In genomic region chr11:71018416-71019200, GRCm38 (mm10) we compare ENCODE assay signal across 8 mouse cellular contexts. TPM values are rescaled to one million over a fixed set of nuclear protein-coding genes. Genes with fewer than 3 reads are reported as not detected.
DNase-seq lines count a peak whose midpoint lies in the region; ATAC-seq and TF ChIP-seq lines count a peak whose summit lies in the region.

No protein-coding gene starts in this region.

- no peak for TF ChIP-seq CTCF in heart, adult 2 months (IDR thresholded peaks at IDR 0.05)
- TF ChIP-seq CTCF in testis, adult 2 months (IDR thresholded peaks at IDR 0.05; ENCODE audit: control insufficient read depth, insufficient read depth, insufficient replicate concordance, low read depth, low read length), result no peak
- no peak for TF ChIP-seq CTCF in stomach, postnatal 0 days (IDR thresholded peaks at IDR 0.05; ENCODE audit: low read depth)

- ATAC-seq in limb, embryonic 13.5 days (ENCODE audit: low FRiP score, low read depth), result peak; percentile 9
- ATAC-seq in stomach, postnatal 0 days (ENCODE audit: low FRiP score, low TSS enrichment), result peak; percentile 8

- WGBS in heart, adult 2 months, result 4% methylated on average over 28 of the region's 28 CpGs
- WGBS in limb, embryonic 13.5 days, result 5% methylated on average over 28 of the region's 28 CpGs
- 2% methylated on average over 28 of the region's 28 CpGs for WGBS in stomach, postnatal 0 days

- peak overlapping the region; percentile 94 for H3K27ac ChIP-seq in heart, adult 2 months
- H3K27ac ChIP-seq in testis, adult 2 months (ENCODE audit: control insufficient read depth, insufficient read depth, low read depth, low read length), result peak overlapping the region; percentile 83
- peak overlapping the region; percentile 70; the same call in 1 of the 2 replicates for H3K27ac ChIP-seq in limb, embryonic 13.5 days
- H3K27ac ChIP-seq in stomach, postnatal 0 days (replicated peaks), result peak overlapping the region; percentile 75

- H3K27me3 ChIP-seq in heart, adult 2 months (ENCODE audit: control insufficient read depth, insufficient read depth, low read length), result no peaks in the 10 kb centered on the region
- no peaks in the 10 kb centered on the region for H3K27me3 ChIP-seq in testis, adult 2 months (ENCODE audit: control insufficient read depth, insufficient read depth, low read length)
- no peaks in the 10 kb centered on the region for H3K27me3 ChIP-seq in limb, embryonic 13.5 days
- no peaks in the 10 kb centered on the region for H3K27me3 ChIP-seq in stomach, postnatal 0 days (ENCODE audit: control insufficient read depth, insufficient read depth, low read length)

- intact Hi-C loops in heart, adult 2 months (cut with DNase I), result loop anchor here (1.0 kb wide), 2 partner anchors 14 to 48 kb away; partner anchors contain the start of genes Dhx33 and Rpain

- H3K36me3 ChIP-seq in heart, adult 2 months (ENCODE audit: control insufficient read depth, insufficient read depth, low read length), result peaks cover 14% of the 10 kb centered on the region
- no peaks in the 10 kb centered on the region for H3K36me3 ChIP-seq in testis, adult 2 months (ENCODE audit: control insufficient read depth, insufficient read depth, low read length)
- H3K36me3 ChIP-seq in limb, embryonic 13.5 days, result peaks cover 29% of the 10 kb centered on the region
- H3K36me3 ChIP-seq in stomach, postnatal 0 days (ENCODE audit: control insufficient read depth, insufficient read depth, low read length), result no peaks in the 10 kb centered on the region

- no peaks in the 10 kb centered on the region; the same call in 1 of the 2 replicates for H3K79me2 ChIP-seq in heart, adult 2 months (replicated peaks; ENCODE audit: control insufficient read depth, insufficient read depth, low read length)

- TF ChIP-seq POLR2A in heart, adult 2 months (IDR thresholded peaks at IDR 0.05; ENCODE audit: insufficient read depth, low read depth, low read length), result no peak; the same call in 1 of the 2 replicates
- no peak for TF ChIP-seq POLR2A in testis, adult 2 months (IDR thresholded peaks at IDR 0.05; ENCODE audit: control insufficient read depth, low read depth, low read length)

- DNase-seq in heart, adult 2 months, result no peak
- no peak for DNase-seq in heart, adult 18-20 months
- DNase-seq in testis, postnatal 14 days (ENCODE audit: low spot score), result no peak
- DNase-seq in stomach, postnatal 0 days (ENCODE audit: low spot score), result no peak
- no peak for DNase-seq in frontal cortex, postnatal 36 days (ENCODE audit: low spot score in 2 of 2)
- no peak for DNase-seq in cerebellum, postnatal 25 days

- no peak; the same call in 1 of the 2 replicates for TF ChIP-seq EP300 in heart, adult 2 months (IDR thresholded peaks at IDR 0.05; ENCODE audit: insufficient read depth, low read depth, low read length)
- no peak for TF ChIP-seq EP300 in stomach, postnatal 0 days (optimal IDR thresholded peaks at IDR 0.05)

- H3K4me2 ChIP-seq in limb, embryonic 13.5 days (replicated peaks), result peak overlapping the region; percentile 81
- peak overlapping the region; percentile 77 for H3K4me2 ChIP-seq in stomach, postnatal 0 days (replicated peaks; ENCODE audit: low read depth)

- peak overlapping the region; percentile 94 for H3K9ac ChIP-seq in heart, adult 2 months (ENCODE audit: low read depth, low read length)
- peak overlapping the region; percentile 89 for H3K9ac ChIP-seq in limb, embryonic 13.5 days
- H3K9ac ChIP-seq in stomach, postnatal 0 days (ENCODE audit: low read length), result peak overlapping the region; percentile 89

- peak overlapping the region; percentile 82 for H3K4me3 ChIP-seq in heart, adult 2 months
- H3K4me3 ChIP-seq in testis, adult 2 months (ENCODE audit: control insufficient read depth, low read depth, low read length), result peak overlapping the region; percentile 97
- H3K4me3 ChIP-seq in limb, embryonic 13.5 days, result peak overlapping the region; percentile 91
- peak overlapping the region; percentile 94 for H3K4me3 ChIP-seq in stomach, postnatal 0 days (ENCODE audit: low read depth, low read length)

- no peaks in the 10 kb centered on the region for H3K9me3 ChIP-seq in limb, embryonic 13.5 days
- no peaks in the 10 kb centered on the region for H3K9me3 ChIP-seq in stomach, postnatal 0 days (ENCODE audit: control insufficient read depth, low read length)

- H3K4me1 ChIP-seq in heart, adult 2 months (ENCODE audit: control insufficient read depth, insufficient read depth, low read length), result peaks cover 3% of the 10 kb centered on the region
- H3K4me1 ChIP-seq in testis, adult 2 months (ENCODE audit: control insufficient read depth, insufficient read depth, low read length), result peaks cover 2% of the 10 kb centered on the region; the same call in 1 of the 2 replicates
- peaks cover 26% of the 10 kb centered on the region for H3K4me1 ChIP-seq in limb, embryonic 13.5 days
- 0 out of 2 replicates have a peak, but pooled peaks cover 4% of the 10 kb centered on the region for H3K4me1 ChIP-seq in stomach, postnatal 0 days (replicated peaks; ENCODE audit: control insufficient read depth, insufficient read depth)

RNA-seq across cellular contexts. Expression of gene Mis12, which starts 0.8 kb away (rescaled TPM):
- 1 to 10 TPM; 7.5 to 9.2 TPM for total RNA-seq in heart, adult 2 months (2021)
- polyA plus RNA-seq in heart, adult 2 months (2012; rRNA removed), result 3.4 and 4.5 TPM in 2 replicates
- 1 to 10 TPM; 7.9 to 8.1 TPM for total RNA-seq in heart, adult 18-20 months (2021)
- 3.5 and 4.7 TPM in 2 replicates for polyA plus RNA-seq in testis, adult 2 months (2012; rRNA removed)
- polyA plus RNA-seq in limb, embryonic 13.5 days (2015; fragmentation: Nextera tagmentation; extraction: Ambion mirVana), result 50.3 and 55.9 TPM in 2 replicates
- 15.0 and 16.5 TPM in 2 replicates for polyA plus RNA-seq in stomach, postnatal 0 days (2015; fragmentation: Nextera tagmentation; extraction: Ambion mirVana)

RNA-seq across cellular contexts. Expression of gene Derl2, which starts 1.0 kb away (rescaled TPM):
- total RNA-seq in heart, adult 2 months (2021), result 10 to 100 TPM; 35.8 to 42.2 TPM
- polyA plus RNA-seq in heart, adult 2 months (2012; rRNA removed), result 14.2 and 29.8 TPM in 2 replicates
- total RNA-seq in heart, adult 18-20 months (2021), result 10 to 100 TPM; 38.5 to 39.5 TPM
- 37.2 and 41.8 TPM in 2 replicates for polyA plus RNA-seq in testis, adult 2 months (2012; rRNA removed)
- 44.2 and 49.3 TPM in 2 replicates for polyA plus RNA-seq in limb, embryonic 13.5 days (2015; fragmentation: Nextera tagmentation; extraction: Ambion mirVana)
- polyA plus RNA-seq in stomach, postnatal 0 days (2015; fragmentation: Nextera tagmentation; extraction: Ambion mirVana), result 63.3 and 66.0 TPM in 2 replicates

RNA-seq across cellular contexts. Expression of gene Dhx33, which starts 14.4 kb away (rescaled TPM):
- 10 to 100 TPM in 1 of 2 experiments, 1 to 10 TPM in 1; 8.5 to 10.2 TPM for total RNA-seq in heart, adult 2 months (2021)
- polyA plus RNA-seq in heart, adult 2 months (2012; rRNA removed), result 12.9 and 18.9 TPM in 2 replicates
- total RNA-seq in heart, adult 18-20 months (2021), result 1 to 10 TPM; 8.1 to 8.4 TPM
- polyA plus RNA-seq in testis, adult 2 months (2012; rRNA removed), result 13.8 and 16.1 TPM in 2 replicates
- polyA plus RNA-seq in limb, embryonic 13.5 days (2015; fragmentation: Nextera tagmentation; extraction: Ambion mirVana), result 20.5 and 23.1 TPM in 2 replicates
- 5.1 and 5.4 TPM in 2 replicates for polyA plus RNA-seq in stomach, postnatal 0 days (2015; fragmentation: Nextera tagmentation; extraction: Ambion mirVana)

RNA-seq across cellular contexts. Expression of gene 6330403K07Rik, which starts 14.7 kb away (rescaled TPM):
- total RNA-seq in heart, adult 2 months (2021), result under 1 TPM; 0.31 to 0.59 TPM
- 0.47 and 0.56 TPM in 2 replicates for polyA plus RNA-seq in heart, adult 2 months (2012; rRNA removed)
- total RNA-seq in heart, adult 18-20 months (2021), result under 1 TPM; 0.40 to 0.49 TPM
- 0.24 TPM in 1 of 2 replicates, not detected in the other for polyA plus RNA-seq in testis, adult 2 months (2012; rRNA removed)
- 267 and 272 TPM in 2 replicates for polyA plus RNA-seq in limb, embryonic 13.5 days (2015; fragmentation: Nextera tagmentation; extraction: Ambion mirVana)
- polyA plus RNA-seq in stomach, postnatal 0 days (2015; fragmentation: Nextera tagmentation; extraction: Ambion mirVana), result 24.2 and 29.0 TPM in 2 replicates

RNA-seq across cellular contexts. Expression of gene C1qbp, which starts 35.8 kb away (rescaled TPM):
- total RNA-seq in heart, adult 2 months (2021), result 100 to 1,000 TPM; 195 to 216 TPM
- 99.0 and 122 TPM in 2 replicates for polyA plus RNA-seq in heart, adult 2 months (2012; rRNA removed)
- 100 to 1,000 TPM; 215 to 228 TPM for total RNA-seq in heart, adult 18-20 months (2021)
- polyA plus RNA-seq in testis, adult 2 months (2012; rRNA removed), result 21.9 and 22.1 TPM in 2 replicates
- polyA plus RNA-seq in limb, embryonic 13.5 days (2015; fragmentation: Nextera tagmentation; extraction: Ambion mirVana), result 235 and 241 TPM in 2 replicates
- 168 and 175 TPM in 2 replicates for polyA plus RNA-seq in stomach, postnatal 0 days (2015; fragmentation: Nextera tagmentation; extraction: Ambion mirVana)
